Mouse (Mus musculus) ES-E14 (cell line): ENCODE measurements around the gene Foxf1. TPM values are rescaled to one million over a fixed set of nuclear protein-coding genes. Genes with fewer than 3 reads are reported as not detected.

ENCODE experiments used
- DNase-seq: peaks from one replicate; pipeline ENCODE4 v3.0.0-alpha.2; 2013; ENCODE audit warnings: low read depth, low spot score
- H3K27ac ChIP-seq: 2 replicates; pipeline ENCODE4 v1.5.1; 2012; ENCODE audit warnings: low read depth, mild to moderate bottlenecking, low read length, moderate library complexity, mixed read lengths; ENCODE audit not compliant: poor library complexity, insufficient read depth, severe bottlenecking
- H3K36me3 ChIP-seq: 2 replicates; pipeline ENCODE4 v1.6.1; 2012; ENCODE audit warnings: mild to moderate bottlenecking, low read length, moderate library complexity, mixed read lengths; ENCODE audit not compliant: control insufficient read depth, poor library complexity, insufficient read depth, severe bottlenecking
- H3K4me1 ChIP-seq, 2 experiments: fragments of 150-350 bp in 1 of 2; sonication (generic) in 1 of 2; 2 replicates each; pipeline ENCODE4 v1.6.1; 2012; ENCODE audit warnings: low read length in 2 of 2, mild to moderate bottlenecking in 1 of 2, mixed read lengths in 1 of 2; ENCODE audit not compliant: control insufficient read depth in 2 of 2, insufficient read depth in 2 of 2, poor library complexity in 1 of 2
- H3K4me3 ChIP-seq, 2 experiments: fragments of 150-350 bp in 1 of 2; sonication (generic) in 1 of 2; 2 replicates each; pipeline ENCODE4 v1.5.1; 2012; ENCODE audit warnings: low read length in 2 of 2, low read depth in 1 of 2, mild to moderate bottlenecking in 1 of 2, mixed read lengths in 1 of 2; ENCODE audit not compliant: insufficient read depth in 1 of 2, poor library complexity in 1 of 2, severe bottlenecking in 1 of 2
- H3K9ac ChIP-seq: 2 replicates; pipeline ENCODE4 v1.6.1; 2012; ENCODE audit warnings: low read depth, mild to moderate bottlenecking, low read length, mixed read lengths; ENCODE audit not compliant: poor library complexity, insufficient read depth, severe bottlenecking
- H3K9me3 ChIP-seq: fragments of 150-350 bp; sonication (generic); 2 replicates; pipeline ENCODE4 v1.6.1; 2012; ENCODE audit warnings: low read depth, mild to moderate bottlenecking, low read length; ENCODE audit not compliant: control insufficient read depth, insufficient read depth
- CHD2 ChIP-seq: IDR thresholded peaks from 2 replicates; pipeline ENCODE4 v1.6.1; 2014; ENCODE audit warnings: mild to moderate bottlenecking, low read depth, low read length, inconsistent platforms
- HCFC1 ChIP-seq: IDR thresholded peaks from 2 replicates; pipeline ENCODE4 v1.6.1; 2012; ENCODE audit warnings: low read length, inconsistent platforms, borderline replicate concordance; ENCODE audit not compliant: insufficient read depth
- MAFK ChIP-seq: IDR thresholded peaks from 2 replicates; pipeline ENCODE4 v1.6.1; 2014; ENCODE audit warnings: mild to moderate bottlenecking, low read depth, low read length, inconsistent platforms; ENCODE audit not compliant: insufficient read depth
- ZC3H11A ChIP-seq: IDR thresholded peaks from 2 replicates; pipeline ENCODE4 v1.6.1; 2012; ENCODE audit warnings: low read depth, mild to moderate bottlenecking, inconsistent platforms, low read length, borderline replicate concordance
- ZNF384 ChIP-seq: IDR thresholded peaks from 2 replicates; pipeline ENCODE4 v1.6.1; 2012; ENCODE audit warnings: low read depth, low read length, inconsistent platforms
- in situ Hi-C, 2 experiments: fragments of 600-800 bp; cut with MboI; formaldehyde crosslinking; loops; one replicate each; pipeline ENCODE4 v1.15.1; 2025; ENCODE audit warnings: low sequenced_read_pairs in 2 of 2, inconsistent platforms in 1 of 2; ENCODE audit not compliant: unreplicated experiment in 2 of 2
- total RNA-seq: library from RNA; depleted of rRNA; stranded (reverse); fragments of 300-350 nt; gene quantifications from 2 replicates; pipeline ENCODE4 v1.2.3, GENCODE M21; 2012

Foxf1 gene
- total RNA-seq, 1 experiment, result 1.1 TPM

- Histone ChIP-seq H3K27ac (no peak overlapping the region), H3K4me3 (peak overlapping the region in 1 of 2 experiments; percentile 1; a peak in 1 of 4 replicates), H3K36me3 (no peaks in the 10 kb centered on the region), H3K9me3 (no peaks in the 10 kb centered on the region), H3K9ac (no peak overlapping the region), H3K4me1 (peaks cover 0 to 2% of the 10 kb centered on the region in 2 experiments; a peak in 1 of 4 replicates)
- in situ Hi-C loops, result loop anchor here (5.0 to 10.0 kb wide), 3 partner anchors 33 to 400 kb away; partner anchors contain the start of gene Foxf1 (in 2 of the 2)
- DNase-seq, result no peak
- TF ChIP-seq ZNF384, result no peak
- no peak for TF ChIP-seq HCFC1
- TF ChIP-seq MAFK, result no peak
- TF ChIP-seq ZC3H11A, result no peak
- TF ChIP-seq CHD2, result no peak
These were observed 30.9 kb downstream of the Foxf1 start for GRCm38 (mm10) chr8:121115136-121115535.

- Histone ChIP-seq H3K4me3 (peak within 1 kb of the TSS; percentile 54 to 70), H3K9me3 (no peaks in the 10 kb centered on the region), H3K27ac (no peak within 1 kb of the TSS), H3K36me3 (no peaks in the 10 kb centered on the region), H3K4me1 (peaks cover 0 to 2% of the 10 kb centered on the region in 2 experiments; a peak in 1 of 4 replicates), H3K9ac (peak within 1 kb of the TSS; percentile 35)
- DNase-seq, result peak; percentile 83
- no peak for TF ChIP-seq ZNF384
- TF ChIP-seq MAFK, result no peak
- no peak for TF ChIP-seq HCFC1
- in situ Hi-C loops, result loop anchor here (5.0 to 10.0 kb wide), 3 partner anchors 34 to 399 kb away; partner anchors contain the start of gene Foxf1 (in 2 of the 2)
These were observed 31.8 kb downstream of the Foxf1 start, which contains the start of gene Foxc2 for GRCm38 (mm10) chr8:121115948-121116347. Foxc2 (plus strand) TSS chr8:121116171.

DNA sequence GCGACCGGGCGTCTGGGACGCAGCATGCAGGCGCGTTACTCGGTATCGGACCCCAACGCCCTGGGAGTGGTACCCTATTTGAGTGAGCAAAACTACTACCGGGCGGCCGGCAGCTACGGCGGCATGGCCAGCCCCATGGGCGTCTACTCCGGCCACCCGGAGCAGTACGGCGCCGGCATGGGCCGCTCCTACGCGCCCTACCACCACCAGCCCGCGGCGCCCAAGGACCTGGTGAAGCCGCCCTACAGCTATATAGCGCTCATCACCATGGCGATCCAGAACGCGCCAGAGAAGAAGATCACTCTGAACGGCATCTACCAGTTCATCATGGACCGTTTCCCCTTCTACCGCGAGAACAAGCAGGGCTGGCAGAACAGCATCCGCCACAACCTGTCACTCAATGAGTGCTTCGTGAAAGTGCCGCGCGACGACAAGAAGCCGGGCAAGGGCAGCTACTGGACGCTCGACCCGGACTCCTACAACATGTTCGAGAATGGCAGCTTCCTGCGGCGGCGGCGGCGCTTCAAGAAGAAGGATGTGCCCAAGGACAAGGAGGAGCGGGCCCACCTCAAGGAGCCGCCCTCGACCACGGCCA lies 32.5 kb downstream of the Foxf1 start:
- no peak for TF ChIP-seq ZC3H11A
- TF ChIP-seq ZNF384, result no peak
- no peak for TF ChIP-seq HCFC1
- no peak for DNase-seq
- Histone ChIP-seq H3K4me1 (peaks cover 0 to 2% of the 10 kb centered on the region in 2 experiments; a peak in 1 of 4 replicates), H3K36me3 (no peaks in the 10 kb centered on the region), H3K27ac (no peak overlapping the region), H3K9ac (peak overlapping the region; percentile 35; the same call in 1 of the 2 replicates), H3K4me3 (peak overlapping the region; percentile 54 to 70), H3K9me3 (no peaks in the 10 kb centered on the region)
- in situ Hi-C loops, result loop anchor here (5.0 to 10.0 kb wide), 3 partner anchors 34 to 398 kb away; partner anchors contain the start of gene Foxf1 (in 2 of the 2)

GRCm38 (mm10) chr8:121117186-121117651 lies 33.0 kb downstream of the Foxf1 start:
- DNase-seq, result no peak
- in situ Hi-C loops, result loop anchor here (5.0 to 10.0 kb wide), 3 partner anchors 35 to 398 kb away; partner anchors contain the start of gene Foxf1 (in 2 of the 2)
- no peaks in the 10 kb centered on the region for H3K9me3 ChIP-seq
- TF ChIP-seq HCFC1, result no peak
- TF ChIP-seq ZC3H11A, result no peak
- no peak for TF ChIP-seq MAFK
- TF ChIP-seq CHD2, result no peak
- no peak for TF ChIP-seq ZNF384
- peaks cover 0 to 2% of the 10 kb centered on the region in 2 experiments; a peak in 1 of 4 replicates for H3K4me1 ChIP-seq
- no peak overlapping the region for H3K9ac ChIP-seq
- no peaks in the 10 kb centered on the region for H3K36me3 ChIP-seq
- no peak overlapping the region for H3K27ac ChIP-seq
- H3K4me3 ChIP-seq, result peak overlapping the region; percentile 54 to 70; a peak in 2 of 4 replicates
